Mouse (Mus musculus) liver, adult 2 months (tissue): ENCODE measurements around the gene Pop7.

ENCODE experiments used
- CTCF ChIP-seq: fragments of 200-500 bp; IDR thresholded peaks from 2 replicates; pipeline ENCODE4 v1.5.1; 2011; ENCODE audit warnings: low read depth, low read length, control low read depth
- POLR2A ChIP-seq: fragments of 200-500 bp; IDR thresholded peaks from 2 replicates; pipeline ENCODE4 v1.6.1; 2011; ENCODE audit warnings: low read length, control low read depth; ENCODE audit not compliant: insufficient read depth; ENCODE audit errors: extremely low read depth

DNA sequence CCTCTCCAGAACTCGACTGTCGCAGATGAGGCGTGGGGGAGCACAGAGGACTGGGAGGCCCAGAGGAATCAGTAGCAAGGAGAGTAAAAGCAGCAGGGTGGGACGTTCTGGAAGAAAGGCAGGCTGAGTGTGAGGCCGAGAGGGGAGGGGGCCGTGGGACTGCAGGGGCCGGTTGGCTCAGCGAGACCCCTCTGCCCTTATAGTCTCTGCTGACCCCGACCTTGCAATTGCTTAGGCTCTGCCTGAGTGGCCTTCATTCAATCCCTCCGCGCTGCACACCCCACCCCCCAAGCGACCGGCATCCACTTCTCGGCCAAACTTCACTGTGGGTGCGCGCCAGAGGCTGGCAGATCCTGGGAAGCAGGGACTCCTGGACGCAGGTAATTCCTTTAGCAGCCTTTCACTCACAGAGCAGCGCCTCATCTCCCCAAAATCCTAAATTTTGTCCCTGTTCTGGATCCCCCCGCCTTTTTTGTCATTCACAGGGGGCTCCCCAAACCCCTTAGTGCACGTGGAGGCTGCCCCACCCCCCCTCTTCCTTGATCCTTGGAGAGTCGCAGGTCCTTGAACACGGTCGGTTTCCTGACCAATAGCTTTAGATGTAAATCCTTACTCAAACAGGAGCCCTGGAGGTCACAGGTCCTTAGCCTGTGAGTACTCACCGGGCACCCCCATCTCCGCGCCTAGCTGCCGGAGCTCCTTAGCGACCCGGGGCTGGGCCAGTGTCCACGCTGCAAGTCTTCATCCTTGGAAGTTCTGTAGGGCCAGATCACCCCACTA is 17.1 kb downstream of the Pop7 start:
- TF ChIP-seq POLR2A, result no peak
- TF ChIP-seq CTCF, result no peak
